Mouse (Mus musculus) gastrocnemius, postnatal 25 days (tissue): ENCODE results near the gene Itm2c. TPM values are rescaled to one million over a fixed set of nuclear protein-coding genes. Genes with fewer than 3 reads are reported as not detected.

ENCODE experiments used
- DNase-seq: peaks from one replicate; pipeline ENCODE4 v3.0.0; 2022
- total RNA-seq, 2 experiments: library from RNA; stranded (reverse); gene quantifications; 1 replicate in 1 of 2; 2 replicates in 1 of 2; pipeline ENCODE4 v1.2.3; 2021

The Itm2c gene
- total RNA-seq, 2 experiments from 2014 or later: 21.2 to 22.6 TPM

GRCm38 (mm10) chr1:85933631-85934465 is 39.8 kb downstream of the Itm2c start:
- DNase-seq: no peak

GRCm38 (mm10) chr1:85934560-85934959 is 40.5 kb downstream of the Itm2c start:
- no peak for DNase-seq

- no peak for DNase-seq
These were observed 41.2 kb downstream of the Itm2c start for GRCm38 (mm10) chr1:85935148-85935852.

- DNase-seq: peak; percentile 4
These were observed 42.2 kb downstream of the Itm2c start for GRCm38 (mm10) chr1:85936265-85936664.

- no peak for DNase-seq
These were observed 43.2 kb downstream of the Itm2c start for GRCm38 (mm10) chr1:85937323-85937722.

- no peak for DNase-seq
These were observed 48.2 kb downstream of the Itm2c start for GRCm38 (mm10) chr1:85942318-85942717.

- no peak for DNase-seq
These were observed 55.1 kb downstream of the Itm2c start for GRCm38 (mm10) chr1:85949085-85949684.

- no peak for DNase-seq
These were observed 61.1 kb downstream of the Itm2c start for GRCm38 (mm10) chr1:85955150-85955549.

GRCm38 (mm10) chr1:85957290-85957689 is 63.2 kb downstream of the Itm2c start:
- no peak for DNase-seq

- no peak for DNase-seq
These were observed 64.0 kb downstream of the Itm2c start for GRCm38 (mm10) chr1:85957942-85958619.

Other genes starting within 250 kb of the Itm2c start
- gene Sp100, start 244.3 kb upstream of the Itm2c start, total RNA-seq: 1 to 10 TPM; 4.6 to 4.9 TPM
- gene A630001G21Rik, start 115.6 kb upstream of the Itm2c start, total RNA-seq: under 1 TPM; 0.15 to 0.48 TPM
- 100 to 1,000 TPM; 142 to 177 TPM for gene Cab39, start 100.8 kb upstream of the Itm2c start, total RNA-seq
- gene 4933407L21Rik, start 34.2 kb downstream of the Itm2c start, total RNA-seq: not detected
- gene Gpr55, start 66.7 kb downstream of the Itm2c start, total RNA-seq: not detected
- not detected for gene Spata3, start 122.5 kb downstream of the Itm2c start, total RNA-seq
- not detected for gene 2810459M11Rik, start 151.6 kb downstream of the Itm2c start, total RNA-seq
- 10 to 100 TPM; 96.2 to 98.9 TPM for gene Psmd1, start 170.1 kb downstream of the Itm2c start, total RNA-seq
- under 1 TPM in 1 of 2 experiments, not detected in 1; 0.96 TPM for gene Htr2b, start 217.7 kb downstream of the Itm2c start, total RNA-seq
- gene Gm21972, start 239.4 kb downstream of the Itm2c start, total RNA-seq: 1 to 10 TPM in 1 of 2 experiments, under 1 TPM in 1; 0.54 to 1.3 TPM